Mouse (Mus musculus) MEL (cell line): Measurements from ENCODE around the gene D16Ertd472e. TPM values are rescaled to one million over a fixed set of nuclear protein-coding genes. Genes with fewer than 3 reads are reported as not detected.

Source experiments
- DNase-seq: peaks from one replicate; pipeline ENCODE4 v3.0.0; 2011; ENCODE audit warnings: low read depth, low spot score
- H3K27ac ChIP-seq: 2 replicates; pipeline ENCODE4 v1.5.1; 2012; ENCODE audit warnings: low read depth, mild to moderate bottlenecking, control low read depth, low read length, moderate library complexity; ENCODE audit not compliant: control insufficient read depth
- H3K27me3 ChIP-seq, 2 experiments: fragments of 150-350 bp in 1 of 2; sonication (generic) in 1 of 2; 2 replicates each; pipeline ENCODE4 v1.6.1; 2012; ENCODE audit warnings: low read length in 2 of 2, mild to moderate bottlenecking in 2 of 2, improper control_type of control experiment in 1 of 2, moderate library complexity in 1 of 2; ENCODE audit not compliant: insufficient read depth in 2 of 2, control insufficient read depth in 1 of 2
- H3K36me3 ChIP-seq, 2 experiments: 2 replicates each; pipeline ENCODE4 v1.6.1; 2012 to 2014; ENCODE audit warnings: low read length in 2 of 2, improper control_type of control experiment in 1 of 2, inconsistent platforms in 1 of 2, mild to moderate bottlenecking in 1 of 2; ENCODE audit not compliant: insufficient read depth in 2 of 2, control insufficient read depth in 1 of 2
- H3K4me1 ChIP-seq, 2 experiments: fragments of 150-350 bp in 1 of 2; sonication (generic) in 1 of 2; 2 replicates each; pipeline ENCODE4 v1.6.1; 2012; ENCODE audit warnings: low read length in 2 of 2, improper control_type of control experiment in 1 of 2, mild to moderate bottlenecking in 1 of 2; ENCODE audit not compliant: insufficient read depth in 2 of 2, control insufficient read depth in 1 of 2
- H3K4me3 ChIP-seq, 2 experiments: fragments of 150-350 bp in 1 of 2; sonication (generic) in 1 of 2; 2 replicates each; pipeline ENCODE4 v1.5.1; 2012; ENCODE audit warnings: low read depth in 2 of 2, low read length in 2 of 2, mild to moderate bottlenecking in 2 of 2, moderate library complexity in 2 of 2, control low read depth in 1 of 2, improper control_type of control experiment in 1 of 2; ENCODE audit not compliant: control insufficient read depth in 1 of 2, insufficient read depth in 1 of 2
- H3K79me2 ChIP-seq: 2 replicates; pipeline ENCODE4 v1.6.1; 2012; ENCODE audit warnings: mild to moderate bottlenecking, low read length, moderate library complexity; ENCODE audit not compliant: control insufficient read depth, poor library complexity, insufficient read depth
- H3K9ac ChIP-seq: 2 replicates; pipeline ENCODE4 v1.6.1; 2012; ENCODE audit warnings: low read depth, mild to moderate bottlenecking, control low read depth, low read length, moderate library complexity; ENCODE audit not compliant: control insufficient read depth, poor library complexity, severe bottlenecking
- H3K9me3 ChIP-seq: fragments of 150-350 bp; sonication (generic); replicated peaks from 2 replicates; pipeline ENCODE4 v1.6.1; 2012; ENCODE audit warnings: mild to moderate bottlenecking, low read length, improper control_type of control experiment, moderate library complexity; ENCODE audit not compliant: insufficient read depth
- CHD1 ChIP-seq: IDR thresholded peaks from 2 replicates; pipeline ENCODE4 v1.6.1; 2012; ENCODE audit warnings: low read depth, mild to moderate bottlenecking, inconsistent platforms, low read length, improper control_type of control experiment
- ELF1 ChIP-seq: IDR thresholded peaks from 2 replicates; pipeline ENCODE4 v1.6.1; 2014; ENCODE audit warnings: low read depth, mild to moderate bottlenecking, inconsistent platforms, low read length, improper control_type of control experiment, moderate library complexity
- MAFK ChIP-seq: IDR thresholded peaks from 2 replicates; pipeline ENCODE4 v1.6.1; 2011; ENCODE audit warnings: low read depth, mild to moderate bottlenecking, low read length, improper control_type of control experiment, borderline replicate concordance
- MAX ChIP-seq: IDR thresholded peaks from 2 replicates; pipeline ENCODE4 v1.6.1; 2011; ENCODE audit warnings: low read length, improper control_type of control experiment
- MXI1 ChIP-seq: IDR thresholded peaks from 2 replicates; pipeline ENCODE4 v1.6.1; 2011; ENCODE audit warnings: mild to moderate bottlenecking, low read depth, low read length, improper control_type of control experiment
- MYB ChIP-seq: IDR thresholded peaks from 2 replicates; pipeline ENCODE4 v1.6.1; 2011; ENCODE audit warnings: mild to moderate bottlenecking, low read depth, low read length, improper control_type of control experiment
- MYC ChIP-seq: IDR thresholded peaks from 2 replicates; pipeline ENCODE4 v1.6.1; 2011; ENCODE audit warnings: low read depth, mild to moderate bottlenecking, low read length, improper control_type of control experiment, moderate library complexity
- NELFE ChIP-seq: IDR thresholded peaks from 2 replicates; pipeline ENCODE4 v1.6.1; 2011; ENCODE audit warnings: low read depth, low read length, improper control_type of control experiment
- POLR2A ChIP-seq, 2 experiments: IDR thresholded peaks; 2 replicates each; pipeline ENCODE4 v1.6.1; 2011 to 2012; ENCODE audit warnings: low read length in 2 of 2, mild to moderate bottlenecking in 2 of 2, control low read depth in 1 of 2, improper control_type of control experiment in 1 of 2, low read depth in 1 of 2, moderate library complexity in 1 of 2; ENCODE audit not compliant: control insufficient read depth in 1 of 2, insufficient read depth in 1 of 2, poor library complexity in 1 of 2
- POLR2AphosphoS5 ChIP-seq: IDR thresholded peaks from 2 replicates; pipeline ENCODE4 v1.6.1; 2012; ENCODE audit warnings: low read depth, borderline replicate concordance, mild to moderate bottlenecking, inconsistent platforms, low read length, moderate library complexity, mixed read lengths
- TAL1 ChIP-seq: IDR thresholded peaks from 2 replicates; pipeline ENCODE4 v1.6.1; 2012; ENCODE audit warnings: mild to moderate bottlenecking, inconsistent platforms, low read length, moderate library complexity, mixed read lengths
- ZNF384 ChIP-seq: IDR thresholded peaks from 2 replicates; pipeline ENCODE4 v1.6.1; 2012; ENCODE audit warnings: low read depth, mild to moderate bottlenecking, inconsistent platforms, low read length, improper control_type of control experiment
- polyA plus RNA-seq, 2 experiments: library from polyadenylated mRNA; stranded (reverse) in 1 of 2; unstranded in 1 of 2; fragments of >175 nt in 1 of 2; fragments of >200 nt in 1 of 2; gene quantifications; 2 replicates each; pipeline versions ENCODE4 v1.2.1 to v1.2.4; 2012; ENCODE audit warnings: low replicate concordance in 2 of 2, low read depth in 1 of 2; ENCODE audit not compliant: insufficient read length in 2 of 2, insufficient read depth in 1 of 2, missing spikeins in 1 of 2
- total RNA-seq: library from RNA; depleted of rRNA; stranded (reverse); fragments of 300-350 nt; gene quantifications from 2 replicates; pipeline ENCODE4 v1.2.3, GENCODE M21; 2012

D16Ertd472e gene
- total and polyA plus RNA-seq, 3 experiments = 23.0 to 30.4 (median 23.6) TPM

GRCm38 (mm10) chr16:78577085-78577671 is 670 bp upstream of the D16Ertd472e start (continued):
- TF ChIP-seq TAL1 = no peak
- TF ChIP-seq ELF1 = 0 out of 2 replicates have a peak, but pooled peaks have one; percentile 16
- TF ChIP-seq POLR2AphosphoS5 = no peak
- TF ChIP-seq, all 39 proteins: peak for 17

- H3K27ac ChIP-seq = peak overlapping the region; percentile 98
- H3K9me3 ChIP-seq = no peaks in the 10 kb centered on the region
- H3K36me3 ChIP-seq = peaks cover 2 to 26% of the 10 kb centered on the region in 2 experiments; a peak in 3 of 4 replicates
- peak; percentile 72 for DNase-seq
- peak overlapping the region; percentile 93 to 97 for H3K4me3 ChIP-seq
- TF ChIP-seq MXI1 (peak; percentile 35; the same call in 1 of the 2 replicates), MYB (no peak), POLR2AphosphoS5 (no peak)
- peaks cover 8 to 11% of the 10 kb centered on the region in 2 experiments for H3K4me1 ChIP-seq
- H3K9ac ChIP-seq = peak overlapping the region; percentile 98
- no peaks in the 10 kb centered on the region for H3K27me3 ChIP-seq
- peaks cover 28% of the 10 kb centered on the region for H3K79me2 ChIP-seq
Measured at GRCm38 (mm10) chr16:78575852-78576477, 543 bp downstream of the D16Ertd472e start.

GRCm38 (mm10) chr16:78575190-78575851 is 1.2 kb downstream of the D16Ertd472e start:
- H3K9me3 ChIP-seq = no peaks in the 10 kb centered on the region
- peaks cover 8 to 11% of the 10 kb centered on the region in 2 experiments for H3K4me1 ChIP-seq
- peaks cover 28% of the 10 kb centered on the region for H3K79me2 ChIP-seq
- peaks cover 2 to 26% of the 10 kb centered on the region in 2 experiments; a peak in 3 of 4 replicates for H3K36me3 ChIP-seq
- H3K4me3 ChIP-seq = peak overlapping the region; percentile 93 to 97
- peak; percentile 54; the same call in 1 of the 2 replicates for TF ChIP-seq MYC
- TF ChIP-seq MAFK = no peak
- TF ChIP-seq POLR2A (IDR thresholded peaks at IDR 0.05; ENCODE audit: control insufficient read depth in 1 of 2, insufficient read depth in 1 of 2, low read depth in 1 of 2, low read length in 2 of 2, poor library complexity in 1 of 2) = no peak
- TF ChIP-seq CHD1 = peak; percentile 64; the same call in 1 of the 2 replicates
- peak; percentile 78; the same call in 1 of the 2 replicates for TF ChIP-seq MXI1
- peak; percentile 67 for TF ChIP-seq MAX
- 0 out of 2 replicates have a peak, but pooled peaks have one; percentile 4 for TF ChIP-seq NELFE
- no peak for TF ChIP-seq ZNF384
- peak overlapping the region; percentile 98 for H3K9ac ChIP-seq
- no peaks in the 10 kb centered on the region for H3K27me3 ChIP-seq
- DNase-seq = peak; percentile 57
- H3K27ac ChIP-seq = peak overlapping the region; percentile 98
